Mouse (Mus musculus): ENCODE data around the gene Sdhaf1.

Gene Sdhaf1

GRCm38 (mm10) chr7:30324300-30324944 is 727 bp upstream of the Sdhaf1 start:
- peak; percentile 71 for DNase-seq

DNA sequence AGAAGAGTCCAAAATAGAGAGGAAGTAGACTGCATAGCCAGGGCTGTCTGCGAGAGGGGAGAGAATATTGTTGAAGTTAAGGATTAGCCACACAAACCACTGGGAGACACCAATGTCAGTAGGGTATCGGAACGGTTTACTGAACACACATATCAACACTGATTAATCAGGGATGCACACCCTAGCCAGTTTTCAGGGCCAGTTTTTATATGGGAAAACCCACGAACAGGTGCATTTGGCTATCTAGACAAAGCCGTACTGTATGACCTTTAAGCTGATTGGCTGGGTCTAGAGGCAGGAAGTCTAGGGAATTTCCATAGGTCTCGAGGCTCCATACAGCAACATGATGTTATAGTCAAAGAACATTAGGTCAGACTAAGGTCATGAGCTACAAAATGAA is 830 bp downstream of the Sdhaf1 start:
- no peak for DNase-seq

- peak; percentile 96 for DNase-seq
These were observed 1.4 kb downstream of the Sdhaf1 start for GRCm38 (mm10) chr7:30322285-30322667.

- DNase-seq, result peak; percentile 64
These were observed 2.0 kb downstream of the Sdhaf1 start, which contains the start of gene E130208F15Rik for GRCm38 (mm10) chr7:30321539-30322284. Gene E130208F15Rik (plus strand): TSS chr7:30321740.

DNA sequence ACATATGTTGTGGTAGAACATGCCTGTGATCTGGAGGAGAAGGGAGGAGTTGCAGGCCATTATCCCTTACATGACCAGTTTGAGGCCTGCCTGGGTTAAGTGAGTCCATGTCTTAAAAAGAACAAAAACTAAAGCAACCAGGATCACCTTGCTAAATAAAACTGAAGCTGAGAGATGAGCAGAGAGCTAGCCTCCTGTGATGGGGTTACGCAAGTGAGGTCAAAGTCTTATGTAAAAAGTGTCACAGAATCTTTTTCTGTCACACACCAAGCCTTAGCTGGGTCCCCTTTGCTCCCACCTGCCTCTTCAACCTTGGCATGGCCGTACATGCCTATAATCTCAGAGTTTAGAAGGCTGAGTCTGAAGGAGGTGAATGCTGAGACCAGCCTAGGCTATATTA is 2.7 kb downstream of the Sdhaf1 start:
- no peak for DNase-seq

DNA sequence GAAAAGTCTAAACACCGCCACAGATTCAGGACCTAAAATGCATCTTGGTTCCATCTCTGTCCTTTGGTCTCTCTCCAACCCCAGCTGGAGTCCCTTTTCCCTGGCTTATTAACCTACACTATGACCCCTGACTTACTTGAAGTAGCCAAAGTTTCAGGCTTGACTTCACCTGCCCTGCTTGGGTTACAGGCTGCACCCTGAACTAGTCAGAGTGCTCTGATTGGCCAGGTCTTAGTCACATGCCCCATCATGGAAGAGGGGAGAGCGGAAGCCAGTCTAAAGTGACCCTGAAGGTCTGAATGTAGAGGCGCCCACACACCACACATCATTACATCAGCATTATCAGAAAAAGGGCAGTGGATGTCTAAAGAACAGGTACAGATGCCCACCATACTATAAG is 5.6 kb downstream of the Sdhaf1 start:
- no peak for DNase-seq

DNA sequence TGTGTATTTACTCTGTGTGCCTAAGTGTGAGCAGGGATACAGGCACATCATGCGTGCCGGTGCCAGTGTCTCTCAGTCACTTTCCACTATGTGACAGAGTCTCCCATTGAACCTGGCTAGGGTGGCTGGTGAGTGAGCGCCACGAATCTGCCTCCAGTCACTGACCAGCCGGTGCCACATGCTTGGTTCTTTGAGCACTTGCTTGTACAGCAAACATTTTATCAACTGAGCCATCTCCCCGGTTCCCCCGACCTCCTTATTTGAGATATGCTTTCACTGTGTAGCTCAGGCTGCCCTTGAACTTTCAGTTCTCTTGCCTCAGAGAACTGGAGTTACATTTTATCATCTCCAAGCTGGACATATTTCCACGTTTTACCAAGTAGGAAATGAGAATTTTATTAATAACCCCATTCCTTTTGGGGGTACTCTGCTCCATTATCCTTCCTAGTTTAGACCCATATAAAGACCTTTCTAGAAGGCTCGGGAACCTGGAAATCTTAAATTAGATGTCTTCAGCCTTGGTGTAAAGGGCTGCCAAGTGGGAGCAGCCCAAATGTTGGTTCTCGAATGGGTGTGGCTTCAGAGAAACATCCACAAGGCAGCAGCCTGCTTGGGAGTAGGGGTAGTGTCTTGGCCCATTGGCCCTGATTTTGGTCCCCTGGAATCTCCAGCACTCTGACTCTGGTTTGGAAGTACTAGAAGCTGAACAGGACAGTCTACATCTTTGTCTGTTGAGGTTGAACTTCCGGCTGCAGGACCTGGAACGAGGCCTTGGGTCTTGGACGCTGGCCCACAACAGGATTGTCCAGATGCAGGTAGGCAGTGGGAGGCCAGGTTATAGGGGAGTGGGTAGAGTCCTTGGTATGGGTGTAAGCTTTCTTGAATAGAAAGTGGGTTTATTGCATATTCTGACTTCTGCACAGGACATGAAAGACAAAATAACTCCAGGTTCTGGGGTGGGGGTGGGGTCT is 7.9 kb downstream of the Sdhaf1 start:
- no peak for DNase-seq

DNA sequence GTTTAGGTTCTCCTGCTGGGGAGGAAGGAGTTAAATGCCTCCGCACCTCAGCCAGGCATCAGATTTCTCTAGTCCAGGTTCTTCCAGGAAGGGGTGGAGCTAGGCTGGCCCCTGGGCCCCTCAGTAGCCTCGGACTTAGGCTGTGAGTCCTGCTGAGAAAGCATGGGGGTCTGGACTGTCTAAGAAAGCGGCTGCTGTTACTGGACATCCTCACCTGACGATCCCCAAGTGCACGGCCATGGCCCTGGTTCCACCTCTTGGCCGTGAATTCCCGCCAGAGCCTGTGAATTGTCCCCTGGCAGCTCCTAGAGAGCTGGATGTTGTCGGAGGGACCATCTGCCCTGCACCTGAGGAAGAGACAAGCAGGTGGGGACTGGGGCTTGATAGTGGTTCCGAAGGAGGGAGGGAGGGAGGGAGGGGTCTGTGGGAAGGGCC is 9.0 kb downstream of the Sdhaf1 start, which contains the start of gene Syne4:
Gene Syne4, plus strand, starts transcription at position 87 of the 435 bp plus-strand sequence.
- no peak for DNase-seq

GRCm38 (mm10) chr7:30313666-30314320 is 9.9 kb downstream of the Sdhaf1 start:
- DNase-seq, result no peak

- no peak for DNase-seq
These were observed 13.6 kb downstream of the Sdhaf1 start for GRCm38 (mm10) chr7:30310136-30310535.

- DNase-seq, result no peak
These were observed 14.1 kb downstream of the Sdhaf1 start for GRCm38 (mm10) chr7:30309395-30310129.

DNA sequence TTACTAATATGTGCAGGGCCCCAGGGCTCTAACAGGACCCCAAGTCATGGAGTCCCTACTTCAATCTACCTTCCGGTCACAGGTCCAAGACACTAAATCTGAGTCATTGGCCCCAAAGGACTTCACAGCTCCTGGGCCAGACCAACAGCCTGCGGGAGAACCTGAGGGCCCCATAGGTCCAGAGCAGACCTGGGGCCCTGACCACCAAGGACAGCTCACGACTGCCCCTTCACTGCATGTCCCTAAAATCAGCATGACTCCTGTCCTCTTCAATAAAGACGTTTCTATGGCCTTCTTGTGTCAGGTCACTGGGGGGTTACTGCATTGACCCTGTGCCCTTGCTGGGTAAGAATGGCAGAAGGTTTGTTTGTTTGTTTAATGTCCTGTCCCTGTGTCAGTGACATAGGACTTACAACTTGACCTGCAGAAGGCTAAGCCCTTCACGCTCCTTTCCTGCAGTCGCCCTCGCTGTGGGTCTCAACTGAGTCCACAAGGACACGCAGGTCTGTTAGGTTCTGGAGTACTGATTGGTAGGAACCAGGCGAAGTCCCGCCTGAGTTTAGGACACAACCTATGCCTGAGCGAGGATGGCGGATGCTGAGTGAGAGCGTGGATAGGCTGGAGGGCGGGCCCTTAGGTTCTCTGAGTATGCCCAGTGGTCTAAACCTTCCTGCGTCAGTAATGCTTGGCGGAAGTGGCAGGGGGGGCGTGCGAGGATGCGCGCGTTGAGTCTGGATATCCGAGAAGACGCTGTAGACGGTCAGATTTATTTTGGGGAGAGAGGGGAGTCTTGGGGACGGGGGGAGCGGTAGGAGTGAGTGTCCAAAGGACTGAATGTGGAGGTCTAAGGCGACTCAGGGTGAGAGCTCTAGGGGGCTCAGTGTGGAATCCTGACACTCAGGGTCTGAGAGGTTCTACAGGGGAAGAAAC is 15.4 kb downstream of the Sdhaf1 start, which contains the start of gene Alkbh6:
Gene Alkbh6, plus strand, starts transcription at position 642 of the 930 bp plus-strand sequence.
- DNase-seq, result peak; percentile 94

- DNase-seq, result no peak
These were observed 17.5 kb downstream of the Sdhaf1 start for GRCm38 (mm10) chr7:30306083-30306779.

DNA sequence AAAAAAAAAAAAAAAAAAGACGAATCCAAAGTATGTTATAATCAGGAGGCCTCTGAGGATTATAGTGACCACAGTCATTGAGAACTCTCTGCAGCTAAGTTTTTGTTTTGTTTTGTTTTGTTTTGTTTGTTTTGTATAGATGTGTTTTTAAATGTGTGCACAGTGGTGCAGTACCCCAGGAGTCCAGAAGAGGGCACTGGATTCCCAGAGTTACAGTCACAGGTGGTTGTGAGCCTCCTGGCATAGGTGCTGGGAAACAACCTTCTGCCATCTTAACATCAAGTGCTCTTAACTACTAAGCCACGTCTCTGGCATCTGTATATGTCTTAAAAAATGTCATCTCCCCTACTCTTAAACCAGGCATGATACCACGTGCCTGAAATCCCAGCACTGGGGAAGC is 22.8 kb downstream of the Sdhaf1 start:
- DNase-seq, result no peak

DNA sequence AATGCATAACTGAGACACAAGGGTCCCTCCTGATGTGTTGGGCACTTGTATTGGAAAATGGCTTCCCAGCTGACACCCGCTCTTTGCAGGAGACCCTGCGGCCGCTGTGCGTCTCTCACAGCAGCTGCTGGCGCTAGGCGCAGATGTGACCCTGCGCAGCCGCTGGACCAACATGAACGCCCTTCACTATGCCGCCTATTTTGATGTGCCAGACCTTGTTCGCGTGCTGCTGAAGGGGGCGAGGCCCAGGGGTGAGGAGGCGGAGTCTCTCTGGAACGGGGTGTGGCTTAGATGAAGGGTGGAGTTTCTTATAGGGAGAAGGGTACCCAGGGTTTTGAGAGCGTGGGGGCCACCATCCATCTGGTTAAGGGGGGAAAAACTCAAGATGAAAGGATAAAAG is 26.4 kb downstream of the Sdhaf1 start:
- DNase-seq, result no peak

DNA sequence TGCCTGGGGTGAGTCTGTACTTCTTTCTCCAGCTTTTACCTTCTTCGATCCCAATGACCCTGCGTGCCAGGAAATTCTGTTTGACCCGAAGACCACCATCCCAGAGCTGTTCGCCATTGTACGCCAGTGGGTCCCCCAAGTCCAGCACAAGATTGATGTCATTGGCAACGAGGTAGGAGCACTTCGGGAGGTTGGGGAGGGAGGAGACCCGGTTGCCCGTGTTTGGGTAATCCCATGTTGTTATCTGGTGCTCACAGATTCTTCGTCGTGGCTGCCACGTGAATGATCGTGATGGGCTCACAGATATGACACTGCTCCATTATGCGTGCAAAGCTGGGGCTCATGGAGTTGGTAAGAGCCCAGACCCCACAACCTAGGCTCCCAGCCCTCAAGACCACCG is 26.9 kb downstream of the Sdhaf1 start:
- no peak for DNase-seq

GRCm38 (mm10) chr7:30295103-30295502 is 28.6 kb downstream of the Sdhaf1 start:
- DNase-seq, result no peak

DNA sequence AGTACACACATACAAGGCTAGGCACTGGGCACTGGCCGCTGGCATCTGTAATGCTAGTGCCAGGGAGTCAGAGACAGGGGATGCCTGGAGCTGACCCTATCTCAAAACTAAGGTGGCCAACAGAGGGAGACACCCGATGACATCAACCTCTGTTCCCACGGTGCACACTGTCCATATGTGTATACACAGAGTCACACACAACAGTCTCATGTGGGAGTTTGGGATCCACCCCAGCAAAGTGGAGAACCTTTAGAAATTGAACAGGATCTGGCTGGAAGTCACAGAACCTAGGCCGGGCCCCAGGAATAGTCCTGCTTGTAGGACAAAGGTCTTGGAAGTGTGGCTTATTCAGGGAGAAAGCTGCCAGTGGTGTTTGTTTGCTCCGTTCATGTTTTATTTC is 29.4 kb downstream of the Sdhaf1 start:
- DNase-seq, result no peak

DNA sequence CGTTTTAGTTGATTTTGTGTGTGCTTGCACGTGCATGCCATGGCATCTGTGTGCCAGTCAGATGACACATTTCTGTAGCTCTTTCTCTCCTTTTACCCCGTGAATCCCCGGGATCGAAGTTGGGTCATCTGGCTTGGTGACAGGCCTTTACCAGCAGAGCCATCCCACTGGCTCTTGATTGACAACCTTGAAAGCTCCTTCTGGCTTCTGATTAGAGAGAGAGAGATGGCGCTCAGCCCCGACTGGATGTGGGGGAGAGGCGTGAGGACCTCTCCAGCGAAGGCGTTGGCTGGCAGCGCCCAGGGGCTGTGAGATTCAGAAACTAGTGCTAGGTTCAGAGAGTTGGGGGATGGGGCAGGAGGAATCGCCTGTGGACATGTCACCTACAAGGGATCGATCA is 29.9 kb downstream of the Sdhaf1 start:
- no peak for DNase-seq

Data from right cerebral cortex, postnatal 25 days (tissue).